Mouse (Mus musculus): ENCODE data around the gene Olfr1105. TPM values are rescaled to one million over a fixed set of nuclear protein-coding genes. Genes with fewer than 3 reads are reported as not detected.

The Olfr1105 gene
- not detected in 2 replicates for polyA plus RNA-seq (2016; fragmentation: Nextera tagmentation; extraction: Ambion mirVana)

DNA sequence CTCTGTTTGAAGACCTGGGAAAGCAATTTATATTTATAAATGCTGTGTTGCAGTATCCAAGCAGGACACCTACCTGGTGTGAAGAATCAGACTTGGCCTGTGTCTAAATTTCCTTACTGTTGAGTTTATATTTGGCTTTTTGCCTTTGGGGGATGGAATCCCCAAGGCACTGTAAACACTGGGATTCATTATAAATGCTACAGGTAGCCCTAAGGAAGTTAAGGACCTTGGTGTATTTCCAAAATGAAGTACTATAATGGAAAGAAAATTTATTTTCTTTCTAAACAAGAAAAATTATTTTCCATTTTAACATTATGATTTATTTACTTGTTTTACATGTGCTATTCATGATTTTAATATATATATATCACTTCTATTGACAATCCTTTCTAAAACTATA, at the start of gene Olfr1105:
TSS of gene Olfr1105 (minus strand) at position 101 of the 400 bp plus-strand sequence.
- Histone ChIP-seq H3K4me3 (no peak within 1 kb of the TSS), H3K9ac (replicated peaks) (no peak within 1 kb of the TSS), H3K27me3 (no peaks in the 10 kb centered on the region), H3K4me1 (no peaks in the 10 kb centered on the region), H3K9me3 (no peaks in the 10 kb centered on the region), H3K4me2 (replicated peaks) (no peak within 1 kb of the TSS), H3K36me3 (no peaks in the 10 kb centered on the region), H3K27ac (replicated peaks) (no peak within 1 kb of the TSS)
- ATAC-seq (ENCODE audit: low FRiP score, low read depth): no peak

- Histone ChIP-seq H3K9me3 (no peaks in the 10 kb centered on the region), H3K4me2 (replicated peaks) (no peak within 1 kb of the TSS), H3K36me3 (no peaks in the 10 kb centered on the region), H3K27ac (replicated peaks) (no peak within 1 kb of the TSS), H3K4me3 (no peak within 1 kb of the TSS), H3K4me1 (no peaks in the 10 kb centered on the region), H3K27me3 (no peaks in the 10 kb centered on the region), H3K9ac (replicated peaks) (no peak within 1 kb of the TSS)
- no peak for ATAC-seq (ENCODE audit: low FRiP score, low read depth)
- WGBS: 83% methylated on average over 1 of the region's 1 CpGs
Observed at GRCm38 (mm10) chr2:87075717-87076116, 39.4 kb upstream of the Olfr1105 start, which contains the start of gene Olfr1107. TSS of gene Olfr1107 (minus strand) at chr2:87075817.

DNA sequence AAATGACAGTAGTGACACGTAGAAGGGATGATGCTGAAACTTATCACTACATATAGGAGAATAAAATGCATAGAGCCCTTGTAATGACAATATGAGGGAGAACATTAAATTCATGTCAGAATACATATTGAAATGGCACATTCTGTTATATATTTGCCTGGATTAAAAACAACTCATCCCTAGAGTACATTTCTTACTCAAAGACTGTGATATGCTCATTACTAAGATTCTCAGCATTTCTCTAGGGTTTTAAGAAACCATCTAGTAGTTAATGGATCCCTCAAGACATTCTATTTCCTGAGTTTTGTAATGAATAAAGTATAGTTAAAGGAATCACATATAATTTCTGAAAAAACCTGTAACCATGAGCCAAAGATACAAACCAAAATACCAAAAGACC, 15.8 kb upstream of the Olfr1105 start, which contains the start of gene Olfr1106:
TSS of gene Olfr1106 (minus strand) at position 101 of the 400 bp plus-strand sequence.
- H3K27me3 ChIP-seq: no peaks in the 10 kb centered on the region
- H3K36me3 ChIP-seq: no peaks in the 10 kb centered on the region
- ATAC-seq (ENCODE audit: low FRiP score, low read depth): no peak
- H3K4me1 ChIP-seq: no peaks in the 10 kb centered on the region
- H3K27ac ChIP-seq (replicated peaks): no peak within 1 kb of the TSS
- no peak within 1 kb of the TSS for H3K4me3 ChIP-seq
- no peaks in the 10 kb centered on the region for H3K9me3 ChIP-seq
- WGBS: 81% methylated on average over 1 of the region's 1 CpGs
- no peak within 1 kb of the TSS for H3K4me2 ChIP-seq (replicated peaks)
- no peak within 1 kb of the TSS for H3K9ac ChIP-seq (replicated peaks)

- no peak within 1 kb of the TSS for H3K4me3 ChIP-seq
- H3K9ac ChIP-seq (replicated peaks): no peak within 1 kb of the TSS
- H3K36me3 ChIP-seq: no peaks in the 10 kb centered on the region
- no peaks in the 10 kb centered on the region for H3K27me3 ChIP-seq
- no peaks in the 10 kb centered on the region for H3K4me1 ChIP-seq
- no peak within 1 kb of the TSS for H3K27ac ChIP-seq (replicated peaks)
- no peaks in the 10 kb centered on the region for H3K9me3 ChIP-seq
- 85% methylated on average over 1 of the region's 1 CpGs for WGBS
- ATAC-seq (ENCODE audit: low FRiP score, low read depth): no peak
- no peak within 1 kb of the TSS for H3K4me2 ChIP-seq (replicated peaks)
Observed at GRCm38 (mm10) chr2:87026980-87027379, 9.4 kb downstream of the Olfr1105 start, which contains the start of gene Olfr1104. TSS of gene Olfr1104 (minus strand) at chr2:87027080.

- H3K27me3 ChIP-seq: no peaks in the 10 kb centered on the region
- H3K4me3 ChIP-seq: no peak within 1 kb of the TSS
- no peak within 1 kb of the TSS for H3K9ac ChIP-seq (replicated peaks)
- no peaks in the 10 kb centered on the region for H3K36me3 ChIP-seq
- H3K9me3 ChIP-seq: no peaks in the 10 kb centered on the region
- no peak within 1 kb of the TSS for H3K4me2 ChIP-seq (replicated peaks)
- no peak for ATAC-seq (ENCODE audit: low FRiP score, low read depth)
- no peak within 1 kb of the TSS for H3K27ac ChIP-seq (replicated peaks)
- H3K4me1 ChIP-seq: no peaks in the 10 kb centered on the region
Observed at GRCm38 (mm10) chr2:86998098-86998497, 38.2 kb downstream of the Olfr1105 start, which contains the start of gene Olfr1102. TSS of gene Olfr1102 (plus strand) at chr2:86998398.

DNA sequence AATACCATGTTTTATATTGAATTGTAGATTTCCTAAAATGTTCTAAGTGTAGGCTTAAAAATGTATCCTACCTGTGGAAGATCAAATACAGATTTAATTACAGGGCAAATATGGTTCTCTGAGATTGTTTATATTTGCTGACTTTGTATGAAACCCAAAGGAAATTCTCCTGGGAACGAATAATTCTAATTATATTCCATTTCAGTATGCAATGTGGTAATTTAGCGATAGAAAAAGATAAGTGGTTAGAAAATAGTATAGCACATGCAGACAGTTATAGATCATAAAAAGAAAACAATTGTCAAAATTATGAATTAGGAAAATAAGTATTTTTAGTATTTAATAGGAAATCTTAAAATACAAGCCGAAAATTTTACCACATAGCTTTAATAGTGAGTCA, 45.2 kb downstream of the Olfr1105 start, which contains the start of gene Olfr1101:
TSS of gene Olfr1101 (minus strand) at position 101 of the 400 bp plus-strand sequence.
- Histone ChIP-seq H3K36me3 (no peaks in the 10 kb centered on the region), H3K9ac (replicated peaks) (no peak within 1 kb of the TSS), H3K4me2 (replicated peaks) (no peak within 1 kb of the TSS), H3K9me3 (no peaks in the 10 kb centered on the region), H3K27ac (replicated peaks) (no peak within 1 kb of the TSS), H3K4me3 (no peak within 1 kb of the TSS), H3K4me1 (no peaks in the 10 kb centered on the region), H3K27me3 (no peaks in the 10 kb centered on the region)
- ATAC-seq (ENCODE audit: low FRiP score, low read depth): no peak
- WGBS: 82% methylated on average over 3 of the region's 3 CpGs

Other genes starting within 250 kb of the Olfr1105 start
- gene Olfr141, start 226.5 kb downstream of the Olfr1105 start, polyA plus RNA-seq (2016; fragmentation: Nextera tagmentation; extraction: Ambion mirVana): not detected in 2 replicates
- gene Olfr1094, start 211.9 kb downstream of the Olfr1105 start, polyA plus RNA-seq (2016; fragmentation: Nextera tagmentation; extraction: Ambion mirVana): not detected in 2 replicates
- not detected in 2 replicates for gene Olfr1095, start 184.8 kb downstream of the Olfr1105 start, polyA plus RNA-seq (2016; fragmentation: Nextera tagmentation; extraction: Ambion mirVana)
- not detected in 2 replicates for gene Gm13723, start 161.7 kb downstream of the Olfr1105 start, polyA plus RNA-seq (2016; fragmentation: Nextera tagmentation; extraction: Ambion mirVana)
- not detected in 2 replicates for gene Olfr1097, start 144.3 kb downstream of the Olfr1105 start, polyA plus RNA-seq (2016; fragmentation: Nextera tagmentation; extraction: Ambion mirVana)
- not detected in 2 replicates for gene Olfr1098, start 112.0 kb downstream of the Olfr1105 start, polyA plus RNA-seq (2016; fragmentation: Nextera tagmentation; extraction: Ambion mirVana)
- gene Olfr1099, start 75.8 kb downstream of the Olfr1105 start, polyA plus RNA-seq (2016; fragmentation: Nextera tagmentation; extraction: Ambion mirVana): not detected in 2 replicates
- gene Olfr1100, start 56.6 kb downstream of the Olfr1105 start, polyA plus RNA-seq (2016; fragmentation: Nextera tagmentation; extraction: Ambion mirVana): not detected in 2 replicates
- not detected in 2 replicates for gene Olfr1101, start 45.3 kb downstream of the Olfr1105 start, polyA plus RNA-seq (2016; fragmentation: Nextera tagmentation; extraction: Ambion mirVana)
- gene Olfr1102, start 38.1 kb downstream of the Olfr1105 start, polyA plus RNA-seq (2016; fragmentation: Nextera tagmentation; extraction: Ambion mirVana): not detected in 2 replicates
- gene Olfr1104, start 9.5 kb downstream of the Olfr1105 start, polyA plus RNA-seq (2016; fragmentation: Nextera tagmentation; extraction: Ambion mirVana): not detected in 2 replicates
- not detected in 2 replicates for gene Olfr1106, start 15.7 kb upstream of the Olfr1105 start, polyA plus RNA-seq (2016; fragmentation: Nextera tagmentation; extraction: Ambion mirVana)
- not detected in 2 replicates for gene Olfr1107, start 39.3 kb upstream of the Olfr1105 start, polyA plus RNA-seq (2016; fragmentation: Nextera tagmentation; extraction: Ambion mirVana)
- gene Olfr1109, start 59.5 kb upstream of the Olfr1105 start, polyA plus RNA-seq (2016; fragmentation: Nextera tagmentation; extraction: Ambion mirVana): not detected in 2 replicates
- not detected in 2 replicates for gene Olfr259, start 78.0 kb upstream of the Olfr1105 start, polyA plus RNA-seq (2016; fragmentation: Nextera tagmentation; extraction: Ambion mirVana)
- gene Olfr1110, start 103.8 kb upstream of the Olfr1105 start, polyA plus RNA-seq (2016; fragmentation: Nextera tagmentation; extraction: Ambion mirVana): not detected in 2 replicates
- gene Olfr1111, start 116.1 kb upstream of the Olfr1105 start, polyA plus RNA-seq (2016; fragmentation: Nextera tagmentation; extraction: Ambion mirVana): not detected in 2 replicates
- gene Olfr1112, start 151.3 kb upstream of the Olfr1105 start, polyA plus RNA-seq (2016; fragmentation: Nextera tagmentation; extraction: Ambion mirVana): not detected in 2 replicates
- not detected in 2 replicates for gene Olfr1113, start 172.4 kb upstream of the Olfr1105 start, polyA plus RNA-seq (2016; fragmentation: Nextera tagmentation; extraction: Ambion mirVana)
- not detected in 2 replicates for gene Olfr1115, start 211.5 kb upstream of the Olfr1105 start, polyA plus RNA-seq (2016; fragmentation: Nextera tagmentation; extraction: Ambion mirVana)
- not detected in 2 replicates for gene Olfr1116, start 231.0 kb upstream of the Olfr1105 start, polyA plus RNA-seq (2016; fragmentation: Nextera tagmentation; extraction: Ambion mirVana)